Mouse (Mus musculus): ENCODE data around the gene Sema4c.

DNA sequence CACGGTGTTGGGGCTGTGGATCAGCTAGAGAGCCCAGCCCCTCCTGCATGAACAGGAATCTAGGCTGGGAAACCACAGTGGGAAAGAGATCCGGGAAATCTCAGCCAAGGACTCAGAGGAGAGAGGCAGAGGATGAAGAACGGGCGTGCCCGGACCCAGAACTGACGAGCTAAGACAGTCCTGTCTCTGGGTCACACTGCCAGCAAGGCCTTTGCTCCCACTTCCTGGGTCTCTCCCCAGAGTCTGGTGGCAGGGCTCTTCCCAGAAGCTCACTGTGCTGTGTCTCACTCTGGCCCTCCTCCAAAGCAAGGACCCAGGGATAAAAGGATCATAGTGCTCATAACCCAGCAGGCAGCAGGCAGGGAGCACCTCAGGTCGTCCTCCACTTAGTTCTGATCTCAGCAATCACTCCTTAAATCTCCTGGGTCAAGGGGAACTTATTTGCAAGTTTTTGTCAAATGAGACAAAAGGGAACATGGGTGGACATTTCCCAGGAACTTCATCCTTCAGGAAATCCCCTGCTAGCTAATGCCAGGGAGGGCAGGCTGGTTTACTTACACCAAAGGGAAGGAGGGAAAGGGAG, 11.6 kb upstream of the Sema4c start:
- TF ChIP-seq CTCF (IDR thresholded peaks at IDR 0.05; ENCODE audit: low read depth), result no peak
- no peak for TF ChIP-seq EP300 (IDR thresholded peaks at IDR 0.05; ENCODE audit: low read depth)

All from liver, postnatal 0 days (tissue).